18 mouse cellular contexts compared by ENCODE assay signal in the genomic region with DNA sequence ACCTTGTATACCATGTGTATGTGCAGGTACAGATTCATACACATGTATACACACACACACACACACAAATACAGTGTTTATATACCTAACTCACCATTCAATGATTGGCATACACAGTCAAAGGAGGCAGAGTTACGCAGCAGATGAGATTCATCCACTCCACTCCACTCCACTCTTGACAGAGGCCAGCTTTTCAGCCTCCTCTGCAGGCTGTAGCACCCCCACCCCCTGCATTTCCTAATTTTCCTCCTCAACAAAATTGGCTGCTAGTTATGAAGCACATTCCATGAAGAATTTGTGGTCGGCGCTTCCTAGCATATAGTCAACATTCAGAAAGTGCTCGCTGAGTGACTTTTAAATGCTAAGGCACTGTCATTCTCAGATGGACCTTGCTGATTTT.
"Had no signal": no experiment of that assay in that cellular context is flagged by ENCODE, and none has a peak within 500 bp of the region (broad histone marks: within the 10 kb centered on the region; RNA-seq: fewer than 3 reads in every experiment).

No protein-coding gene starts in this region.

- H3K9me3 ChIP-seq: limb, embryonic 10.5 days; limb, embryonic 13.5 days; liver, embryonic 12.5 days; liver, embryonic 15.5 days; midbrain, embryonic 13.5 days had no signal

- H3K4me1 ChIP-seq: liver, embryonic 12.5 days; liver, embryonic 15.5 days had no signal

- ATAC-seq: hindbrain, postnatal 0 days; inflammation-experienced regulatory T-cells, adult 6 months; intestine, embryonic 16.5 days; liver, embryonic 12.5 days; midbrain, embryonic 13.5 days had no signal

- H3K36me3 ChIP-seq: limb, embryonic 10.5 days; limb, embryonic 13.5 days; liver, embryonic 12.5 days; liver, embryonic 15.5 days; midbrain, embryonic 13.5 days had no signal

- H3K27me3 ChIP-seq: liver, embryonic 12.5 days; liver, embryonic 15.5 days; midbrain, embryonic 13.5 days had no signal

- DNase-seq: kidney, adult 2 months; kidney, postnatal 25 days; layer of hippocampus, adult 9-11 months; liver; thymus, adult 2 months; thymus, postnatal 14 days; thymus, postnatal 4 days had no signal

- H3K27ac ChIP-seq: hindbrain, postnatal 0 days; layer of hippocampus, adult 2 months; limb, embryonic 10.5 days; limb, embryonic 13.5 days; liver, embryonic 12.5 days; liver, embryonic 15.5 days; macrophage; midbrain, embryonic 13.5 days; stomach, postnatal 0 days had no signal

- H3K4me2 ChIP-seq: limb, embryonic 13.5 days; liver, embryonic 12.5 days; liver, embryonic 15.5 days; midbrain, embryonic 13.5 days had no signal

- H3K4me3 ChIP-seq: layer of hippocampus, adult 2 months; limb, embryonic 10.5 days; limb, embryonic 13.5 days; liver, embryonic 12.5 days; liver, embryonic 15.5 days; midbrain, embryonic 13.5 days had no signal

- H3K9ac ChIP-seq: limb, embryonic 13.5 days; liver, embryonic 12.5 days; liver, embryonic 15.5 days; midbrain, embryonic 13.5 days had no signal
